Mouse (Mus musculus) lung, embryonic 15.5 days (tissue): Measurements from ENCODE around the gene Cd68. TPM values are rescaled to one million over a fixed set of nuclear protein-coding genes. Genes with fewer than 3 reads are reported as not detected.
"Not testable (repeated sequence)": the region's sequence is repeated elsewhere in the genome, so short reads cannot be mapped to it uniquely, and the experiment has no call there.

Experiments used
- ATAC-seq: fragments of 200-750 bp; cut with Nextera tagmentation; 2 replicates; pipeline ENCODE4 v1.8.0; 2017; ENCODE audit warnings: moderate number of reproducible peaks, borderline replicate concordance; ENCODE audit not compliant: low FRiP score, low TSS enrichment; ENCODE audit errors: extremely low read depth
- H3K27ac ChIP-seq: fragments of 300-500 bp; sonication (generic); 2 replicates; pipeline ENCODE4 v1.5.1; 2015; ENCODE audit warnings: moderate library complexity, mild to moderate bottlenecking, inconsistent platforms
- H3K27me3 ChIP-seq: fragments of 300-500 bp; sonication (generic); 2 replicates; pipeline ENCODE4 v1.6.1; 2015; ENCODE audit warnings: inconsistent platforms
- H3K36me3 ChIP-seq: fragments of 300-500 bp; sonication (generic); 2 replicates; pipeline ENCODE4 v1.6.1; 2015; ENCODE audit warnings: inconsistent platforms
- H3K4me1 ChIP-seq: fragments of 300-500 bp; sonication (generic); 2 replicates; pipeline ENCODE4 v1.6.1; 2015; ENCODE audit warnings: inconsistent platforms
- H3K4me2 ChIP-seq: fragments of 300-500 bp; sonication (generic); 2 replicates; pipeline ENCODE4 v1.6.1; 2015; ENCODE audit warnings: inconsistent platforms, mild to moderate bottlenecking, moderate library complexity
- H3K4me3 ChIP-seq: fragments of 300-500 bp; sonication (generic); 2 replicates; pipeline ENCODE4 v1.5.1; 2015; ENCODE audit warnings: mild to moderate bottlenecking, inconsistent platforms
- H3K9ac ChIP-seq: fragments of 300-500 bp; sonication (generic); 2 replicates; pipeline ENCODE4 v1.6.1; 2015; ENCODE audit warnings: inconsistent platforms
- H3K9me3 ChIP-seq: fragments of 300-500 bp; sonication (generic); 2 replicates; pipeline ENCODE4 v1.6.1; 2016; ENCODE audit warnings: inconsistent platforms
- WGBS: fragments of 180-500 bp; shearing (Covaris S2); methylation state at CpG from one replicate; pipeline ENCODE4 v1.1.7; 2015; 5-methylcytosine and 5-hydroxymethylcytosine counted together
- polyA plus RNA-seq: library from polyadenylated mRNA; unstranded; fragments of >200 nt; fragmentation: Nextera tagmentation; extraction: Ambion mirVana; gene quantifications from 2 replicates; pipeline ENCODE4 v1.2.1, GENCODE M21; 2015

The Cd68 gene
- polyA plus RNA-seq, 1 experiment from 2014 or later: 11.8 TPM

GRCm38 (mm10) chr11:69635471-69635870, 30.5 kb downstream of the Cd68 start:
- no peak overlapping the region for H3K27ac ChIP-seq
- no peak overlapping the region for H3K4me3 ChIP-seq
- no peaks in the 10 kb centered on the region for H3K9me3 ChIP-seq
- no peaks in the 10 kb centered on the region for H3K27me3 ChIP-seq
- 56% methylated on average over 3 of the region's 3 CpGs for WGBS
- no peak for ATAC-seq
- H3K9ac ChIP-seq: 0 out of 2 replicates have a peak overlapping the region, but pooled peaks have one; percentile 7
- peaks cover 33% of the 10 kb centered on the region for H3K36me3 ChIP-seq
- H3K4me2 ChIP-seq: peak overlapping the region; percentile 69
- peaks cover 23% of the 10 kb centered on the region for H3K4me1 ChIP-seq

- Histone ChIP-seq H3K4me3 (peak overlapping the region; percentile 90), H3K9me3 (no peaks in the 10 kb centered on the region), H3K9ac (peak overlapping the region; percentile 92), H3K27ac (peak overlapping the region; percentile 98), H3K4me1 (peaks cover 23% of the 10 kb centered on the region), H3K36me3 (peaks cover 18% of the 10 kb centered on the region; the same call in 1 of the 2 replicates), H3K27me3 (no peaks in the 10 kb centered on the region), H3K4me2 (peak overlapping the region; percentile 69)
- ATAC-seq: peak; percentile 75
- under 1% methylated on average over 26 of the region's 50 CpGs for WGBS
These were observed 32.7 kb downstream of the Cd68 start for GRCm38 (mm10) chr11:69633128-69633866.

DNA sequence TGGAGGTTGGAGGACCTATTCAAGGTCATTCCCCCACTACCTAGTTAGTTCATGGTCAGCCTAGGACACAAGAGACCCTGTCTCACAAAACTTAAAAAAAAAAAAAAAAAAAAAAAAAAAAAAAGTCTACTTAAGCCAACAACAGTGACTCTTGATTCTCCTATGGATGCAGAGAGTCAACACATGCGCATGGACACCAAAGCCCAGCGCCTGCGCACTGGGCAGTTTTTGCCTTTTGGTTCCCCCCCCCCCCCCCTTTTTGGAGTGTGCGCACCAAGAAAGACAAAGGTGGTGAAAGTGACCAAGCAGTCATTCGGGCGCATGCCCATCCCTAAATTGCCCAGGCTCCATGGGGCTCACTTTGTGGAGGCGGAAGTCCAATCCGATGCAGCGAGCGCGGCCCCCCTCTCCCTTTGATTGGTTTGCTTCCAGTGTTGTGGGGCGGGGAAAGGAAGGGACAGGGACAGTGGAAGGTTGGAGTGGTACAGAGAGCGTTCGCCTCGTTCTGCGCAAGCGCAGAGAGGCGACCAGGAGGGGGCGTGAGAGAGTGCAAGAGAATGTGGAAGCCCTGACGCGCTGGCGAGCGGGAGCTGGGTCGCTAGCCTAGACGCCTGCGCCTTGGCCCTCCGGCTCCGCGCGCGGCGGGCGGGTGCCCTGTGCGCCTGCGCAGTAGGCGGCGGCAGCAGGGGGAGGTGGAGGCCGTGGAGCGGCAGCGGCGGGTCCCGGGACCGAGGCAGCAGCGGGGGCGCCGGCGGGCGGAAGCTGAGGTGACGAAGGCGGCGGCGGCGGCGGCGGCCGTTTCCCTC, 33.5 kb downstream of the Cd68 start, which contains the start of gene Fxr2:
Fxr2 (plus strand) TSS at position 707 of the 806 bp plus-strand sequence.
- peak; percentile 98 for ATAC-seq
- 0 out of 2 replicates have a peak, but pooled peaks cover 11% of the 10 kb centered on the region for H3K36me3 ChIP-seq
- H3K27ac ChIP-seq: peak within 1 kb of the TSS; percentile 98
- 1% methylated on average over 55 of the region's 56 CpGs for WGBS
- H3K9me3 ChIP-seq: no peaks in the 10 kb centered on the region
- peak within 1 kb of the TSS; percentile 90 for H3K4me3 ChIP-seq
- peak within 1 kb of the TSS; percentile 69 for H3K4me2 ChIP-seq
- H3K27me3 ChIP-seq: no peaks in the 10 kb centered on the region
- H3K4me1 ChIP-seq: peaks cover 23% of the 10 kb centered on the region
- H3K9ac ChIP-seq: peak within 1 kb of the TSS; percentile 92

GRCm38 (mm10) chr11:69629802-69630201, 36.2 kb downstream of the Cd68 start:
- H3K36me3 ChIP-seq: no peaks in the 10 kb centered on the region
- no peaks in the 10 kb centered on the region for H3K27me3 ChIP-seq
- peaks cover 12% of the 10 kb centered on the region for H3K4me1 ChIP-seq
- H3K4me3 ChIP-seq: no peak overlapping the region
- 70% methylated on average over 1 of the region's 1 CpGs for WGBS
- H3K4me2 ChIP-seq: no peak overlapping the region
- no peak overlapping the region for H3K27ac ChIP-seq
- no peak overlapping the region for H3K9ac ChIP-seq
- H3K9me3 ChIP-seq: no peaks in the 10 kb centered on the region
- no peak for ATAC-seq

DNA sequence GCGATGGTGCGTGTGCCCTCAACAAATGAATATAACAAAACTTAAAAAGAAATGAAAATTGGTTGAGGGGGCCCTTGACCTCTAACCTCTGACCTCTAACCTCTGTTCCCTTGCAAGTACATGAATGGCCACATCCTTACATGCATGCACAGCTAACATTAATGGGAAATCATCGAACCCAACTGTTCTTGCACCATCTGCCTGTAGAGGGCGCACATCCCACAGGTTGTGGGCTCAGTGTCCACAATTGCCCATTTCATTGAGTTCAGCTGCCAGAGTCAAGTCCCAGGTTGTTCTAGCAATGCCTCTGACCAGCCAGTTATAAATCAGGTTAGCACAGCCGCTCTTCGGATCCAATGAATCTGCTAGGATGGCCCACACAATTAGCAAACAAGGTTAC, 37.7 kb downstream of the Cd68 start:
- no peaks in the 10 kb centered on the region for H3K9me3 ChIP-seq
- no peaks in the 10 kb centered on the region for H3K36me3 ChIP-seq
- H3K4me3 ChIP-seq: no peak overlapping the region
- H3K27me3 ChIP-seq: no peaks in the 10 kb centered on the region
- H3K4me2 ChIP-seq: no peak overlapping the region
- 33% methylated on average over 6 of the region's 6 CpGs for WGBS
- peaks cover 3% of the 10 kb centered on the region; the same call in 1 of the 2 replicates for H3K4me1 ChIP-seq
- H3K27ac ChIP-seq: no peak overlapping the region
- no peak overlapping the region for H3K9ac ChIP-seq
- no peak for ATAC-seq

DNA sequence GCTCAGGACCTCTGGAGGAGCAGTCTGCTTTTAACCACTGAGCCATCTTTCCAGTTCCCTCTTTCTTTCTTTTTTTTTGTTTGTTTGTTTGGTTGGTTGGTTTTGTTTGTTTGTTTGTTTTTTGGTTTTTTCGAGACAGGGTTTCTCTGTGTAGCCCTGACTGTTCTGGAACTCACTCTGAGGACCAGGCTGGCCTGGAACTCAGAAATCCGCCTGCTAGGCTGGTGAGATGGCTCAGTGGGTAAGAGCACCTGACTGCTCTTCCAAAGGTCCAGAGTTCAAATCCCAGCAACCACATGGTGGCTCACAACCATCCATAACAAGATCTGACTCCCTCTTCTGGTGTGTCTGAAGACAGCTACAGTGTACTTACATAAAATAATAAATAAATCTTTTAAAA, 41.6 kb downstream of the Cd68 start:
- not testable (repeated sequence) for H3K27me3 ChIP-seq, H3K4me3 ChIP-seq, H3K9ac ChIP-seq, H3K9me3 ChIP-seq, H3K27ac ChIP-seq, ATAC-seq, H3K36me3 ChIP-seq, H3K4me2 ChIP-seq
- WGBS: 68% methylated on average over 2 of the region's 2 CpGs
- H3K4me1 ChIP-seq: peaks cover 11% of the 10 kb centered on the region; the same call in 1 of the 2 replicates

- Histone ChIP-seq H3K4me1 (peaks cover 11% of the 10 kb centered on the region; the same call in 1 of the 2 replicates), H3K9me3 (no peaks in the 10 kb centered on the region), H3K9ac (peak overlapping the region; percentile 54; the same call in 1 of the 2 replicates), H3K27ac (no peak overlapping the region), H3K4me2 (peak overlapping the region; percentile 71), H3K36me3 (no peaks in the 10 kb centered on the region), H3K4me3 (no peak overlapping the region), H3K27me3 (no peaks in the 10 kb centered on the region)
- WGBS: 61% methylated on average over 4 of the region's 4 CpGs
- ATAC-seq: no peak
These were observed 42.9 kb downstream of the Cd68 start for GRCm38 (mm10) chr11:69623006-69623405.

DNA sequence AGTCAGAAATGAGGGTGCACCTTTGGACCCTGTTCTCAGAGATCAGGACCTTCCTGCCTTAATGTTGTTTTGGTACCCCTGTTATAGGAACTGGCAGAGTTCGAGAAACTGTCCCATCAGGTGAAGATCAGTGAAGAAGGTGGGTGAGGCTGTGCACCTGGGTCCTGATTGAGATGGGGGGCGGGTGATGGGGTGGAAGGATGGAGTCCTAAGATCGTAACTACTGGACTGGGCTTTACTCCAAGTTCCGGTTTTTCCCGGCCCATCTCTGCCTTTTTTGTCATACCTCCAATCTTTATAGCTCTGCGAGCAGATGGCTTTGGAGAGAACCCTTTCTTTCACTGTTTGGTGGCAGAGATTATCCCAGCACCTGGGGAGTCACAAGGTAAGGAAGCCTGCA, 43.5 kb downstream of the Cd68 start:
- 17% methylated on average over 6 of the region's 6 CpGs for WGBS
- 0 out of 2 replicates have a peak, but pooled peaks have one; percentile 10 for ATAC-seq
- Histone ChIP-seq H3K36me3 (no peaks in the 10 kb centered on the region), H3K9me3 (no peaks in the 10 kb centered on the region), H3K4me1 (peaks cover 11% of the 10 kb centered on the region; the same call in 1 of the 2 replicates), H3K4me2 (peak overlapping the region; percentile 71), H3K4me3 (peak overlapping the region; percentile 53), H3K27me3 (no peaks in the 10 kb centered on the region), H3K9ac (peak overlapping the region; percentile 54), H3K27ac (peak overlapping the region; percentile 69)

DNA sequence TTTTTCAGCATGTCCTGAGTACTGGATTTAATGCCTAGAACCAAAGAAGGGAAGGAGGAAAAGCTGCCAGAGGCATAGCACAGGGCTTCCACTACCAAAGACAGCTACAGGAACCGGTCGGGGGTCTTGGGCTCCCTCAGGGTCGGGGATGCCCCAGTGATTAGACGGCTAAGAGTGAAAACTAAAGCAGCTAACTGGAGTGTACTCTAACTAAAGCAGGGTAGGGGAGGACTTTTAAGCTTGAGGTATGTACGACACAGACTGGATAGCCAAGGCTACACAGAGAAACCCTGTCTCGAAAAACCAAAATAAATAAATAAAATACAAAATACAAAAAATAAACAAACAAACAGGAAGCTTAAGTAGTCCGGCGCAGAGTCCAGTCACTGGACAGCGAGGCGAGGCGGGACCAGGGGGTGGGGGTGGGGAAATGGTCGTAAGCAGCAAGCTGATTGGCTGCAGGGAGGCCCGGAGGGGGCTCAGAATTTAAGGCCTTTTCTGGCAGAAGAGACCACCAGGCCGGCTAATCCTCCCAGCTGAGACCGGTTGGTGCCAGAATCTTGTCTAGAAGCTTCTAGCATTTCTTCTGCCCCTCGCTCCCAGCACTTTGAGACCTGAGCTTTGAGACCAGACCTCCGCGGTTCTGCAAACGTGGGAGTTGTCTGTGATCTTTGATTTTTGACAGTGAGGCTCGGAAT, 44.2 kb downstream of the Cd68 start, which contains the start of gene Sat2:
Sat2 (plus strand) TSS at position 454 of the 698 bp plus-strand sequence.
- no peaks in the 10 kb centered on the region for H3K36me3 ChIP-seq
- peak; percentile 92 for ATAC-seq
- H3K9ac ChIP-seq: peak within 1 kb of the TSS; percentile 54
- peak within 1 kb of the TSS; percentile 69 for H3K27ac ChIP-seq
- peak within 1 kb of the TSS; percentile 71 for H3K4me2 ChIP-seq
- peaks cover 11% of the 10 kb centered on the region; the same call in 1 of the 2 replicates for H3K4me1 ChIP-seq
- 2% methylated on average over 20 of the region's 20 CpGs for WGBS
- H3K4me3 ChIP-seq: peak within 1 kb of the TSS; percentile 53
- 0 out of 2 replicates have a peak, but pooled peaks cover 3% of the 10 kb centered on the region for H3K27me3 ChIP-seq
- H3K9me3 ChIP-seq: no peaks in the 10 kb centered on the region

- Histone ChIP-seq H3K4me2 (no peak overlapping the region), H3K27ac (no peak overlapping the region), H3K9ac (no peak overlapping the region), H3K4me3 (no peak overlapping the region), H3K36me3 (no peaks in the 10 kb centered on the region), H3K9me3 (no peaks in the 10 kb centered on the region), H3K4me1 (peaks cover 11% of the 10 kb centered on the region; the same call in 1 of the 2 replicates), H3K27me3 (peaks cover 6% of the 10 kb centered on the region)
- 65% methylated on average over 7 of the region's 7 CpGs for WGBS
- no peak for ATAC-seq
These were observed 45.4 kb downstream of the Cd68 start for GRCm38 (mm10) chr11:69620394-69621081.

DNA sequence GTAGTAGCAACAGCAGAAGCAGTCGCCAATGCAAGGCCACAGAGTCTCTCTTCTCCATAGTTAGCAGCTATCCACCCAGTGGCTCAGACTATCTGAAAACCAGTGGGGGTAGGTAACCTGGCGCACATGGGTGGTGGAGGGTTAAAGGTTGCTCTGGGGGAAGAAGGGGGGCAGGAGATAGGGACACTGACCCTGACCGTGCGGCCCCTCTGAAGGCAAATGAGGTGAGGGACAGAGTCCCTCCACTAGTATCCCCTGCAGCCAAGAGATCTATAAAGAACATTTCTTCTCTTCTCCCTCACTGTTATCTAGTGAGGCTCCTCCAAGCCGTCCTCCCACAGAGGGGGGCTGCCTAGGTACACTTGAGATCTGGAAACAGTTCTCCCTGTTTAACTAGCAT, 48.1 kb downstream of the Cd68 start, which contains the start of gene Shbg:
Shbg (minus strand) TSS at position 101 of the 400 bp plus-strand sequence.
- H3K27me3 ChIP-seq: peaks cover 11% of the 10 kb centered on the region
- 0 out of 2 replicates have a peak within 1 kb of the TSS, but pooled peaks have one; percentile 19 for H3K9ac ChIP-seq
- peaks cover 16% of the 10 kb centered on the region for H3K4me1 ChIP-seq
- no peak within 1 kb of the TSS for H3K4me2 ChIP-seq
- no peaks in the 10 kb centered on the region for H3K9me3 ChIP-seq
- 64% methylated on average over 5 of the region's 5 CpGs for WGBS
- ATAC-seq: no peak
- H3K36me3 ChIP-seq: no peaks in the 10 kb centered on the region
- no peak within 1 kb of the TSS for H3K27ac ChIP-seq
- H3K4me3 ChIP-seq: no peak within 1 kb of the TSS
